Mouse (Mus musculus) left cerebral cortex, adult 2 months (tissue): Measurements from ENCODE around the gene Atxn3. TPM values are rescaled to one million over a fixed set of nuclear protein-coding genes. Genes with fewer than 3 reads are reported as not detected.
A peak's percentile ranks its signal among the peaks of the same experiment; 100 is the strongest.
"Not testable (repeated sequence)": the region's sequence is repeated elsewhere in the genome, so short reads cannot be mapped to it uniquely, and the experiment has no call there.

Experiments
- DNase-seq, 2 experiments: peaks; one replicate each; pipeline ENCODE4 v3.0.0; 2021 to 2022; ENCODE audit warnings: low spot score in 2 of 2, mixed read lengths in 1 of 2; ENCODE audit errors: extremely low spot score in 1 of 2
- H3K27ac ChIP-seq: fragments of 200-600 bp; 2 replicates; pipeline ENCODE4 v1.8.1; 2022
- H3K4me3 ChIP-seq: fragments of 200-600 bp; 2 replicates; pipeline ENCODE4 v1.8.1; 2022
- CTCF ChIP-seq: fragments of 200-600 bp; IDR thresholded peaks from 2 replicates; pipeline ENCODE4 v1.8.1; 2022; ENCODE audit warnings: antibody characterized with exemption, mild to moderate bottlenecking, moderate library complexity
- intact Hi-C: fragments of 180-260 bp; cut with DNase I; formaldehyde crosslinking; loops from one replicate; pipeline ENCODE4 v1.15.1; 2025
- total RNA-seq, 2 experiments: library from RNA; stranded (reverse); gene quantifications; 2 replicates each; pipeline ENCODE4 v1.2.3; 2021

The Atxn3 gene
- total RNA-seq, 2 experiments from 2014 or later, result 21.9 to 22.1 TPM

GRCm38 (mm10) chr12:101978162-101978561 lies 20.1 kb upstream of the Atxn3 start:
- no peak for TF ChIP-seq CTCF
- intact Hi-C loops, result loop anchor here (5.0 kb wide), 1 partner anchor 489 kb away; the partner anchor contains the start of gene Golga5
- DNase-seq, result no peak
- no peak overlapping the region for H3K4me3 ChIP-seq
- H3K27ac ChIP-seq, result no peak overlapping the region

GRCm38 (mm10) chr12:101977404-101977915 lies 19.4 kb upstream of the Atxn3 start:
- DNase-seq, result no peak
- H3K4me3 ChIP-seq, result no peak overlapping the region
- no peak overlapping the region for H3K27ac ChIP-seq
- intact Hi-C loops, result loop anchor here (5.0 kb wide), 1 partner anchor 490 kb away; the partner anchor contains the start of gene Golga5
- TF ChIP-seq CTCF, result no peak

GRCm38 (mm10) chr12:101976651-101977403 lies 18.8 kb upstream of the Atxn3 start:
- TF ChIP-seq CTCF, result no peak
- DNase-seq, result no peak
- Histone ChIP-seq H3K27ac (peak overlapping the region; percentile 100), H3K4me3 (peak overlapping the region; percentile 74)
- intact Hi-C loops, result loop anchor here (5.0 kb wide), 1 partner anchor 490 kb away; the partner anchor contains the start of gene Golga5

GRCm38 (mm10) chr12:101975601-101976571 lies 17.8 kb upstream of the Atxn3 start, which contains the start of gene Cpsf2:
Gene Cpsf2 (plus strand): TSS chr12:101975988.
- Histone ChIP-seq H3K4me3 (peak within 1 kb of the TSS; percentile 74), H3K27ac (peak within 1 kb of the TSS; percentile 100)
- DNase-seq, result peak; percentile 83
- TF ChIP-seq CTCF, result no peak; the same call in 1 of the 2 replicates
- intact Hi-C loops, result loop anchor here (5.0 kb wide), 1 partner anchor 491 kb away; the partner anchor contains the start of gene Golga5

GRCm38 (mm10) chr12:101975167-101975600 lies 17.1 kb upstream of the Atxn3 start:
- TF ChIP-seq CTCF, result no peak
- intact Hi-C loops, result loop anchor here (5.0 kb wide), 1 partner anchor 492 kb away; the partner anchor contains the start of gene Golga5
- no peak for DNase-seq
- Histone ChIP-seq H3K4me3 (peak overlapping the region; percentile 74), H3K27ac (peak overlapping the region; percentile 100)

GRCm38 (mm10) chr12:101974571-101974970 lies 16.5 kb upstream of the Atxn3 start:
- TF ChIP-seq CTCF, result no peak
- Histone ChIP-seq H3K27ac (no peak overlapping the region), H3K4me3 (peak overlapping the region; percentile 74)
- intact Hi-C loops, result no loop called here
- DNase-seq, result no peak

GRCm38 (mm10) chr12:101972230-101972629 lies 14.2 kb upstream of the Atxn3 start:
- H3K27ac ChIP-seq, result no peak overlapping the region
- intact Hi-C loops, result no loop called here
- TF ChIP-seq CTCF, result no peak
- no peak for DNase-seq
- no peak overlapping the region for H3K4me3 ChIP-seq

GRCm38 (mm10) chr12:101971311-101971710 lies 13.3 kb upstream of the Atxn3 start:
- no peak for TF ChIP-seq CTCF
- no peak overlapping the region for H3K4me3 ChIP-seq
- no peak for DNase-seq
- no peak overlapping the region for H3K27ac ChIP-seq
- intact Hi-C loops, result no loop called here

- H3K4me3 ChIP-seq, H3K27ac ChIP-seq, DNase-seq: not testable (repeated sequence)
- intact Hi-C loops, result loop anchor here (2.0 to 10.0 kb wide), 3 partner anchors 46 to 874 kb away; partner anchors contain the start of genes Ppp4r3a and Trip11
Measured at GRCm38 (mm10) chr12:101958960-101959780, 1.1 kb upstream of the Atxn3 start.

GRCm38 (mm10) chr12:101958556-101958955 lies 510 bp upstream of the Atxn3 start:
- peak overlapping the region; percentile 29; the same call in 1 of the 2 replicates for H3K27ac ChIP-seq

More at GRCm38 (mm10) chr12:101958556-101958955, 510 bp upstream of the Atxn3 start:
- intact Hi-C loops, result loop anchor here (2.0 to 10.0 kb wide), 3 partner anchors 46 to 874 kb away; partner anchors contain the start of genes Ppp4r3a and Trip11
- DNase-seq, result no peak
- no peak for TF ChIP-seq CTCF
- peak overlapping the region; percentile 96 for H3K4me3 ChIP-seq
